Mouse (Mus musculus): ENCODE measurements around the gene Tmem131l.

Tmem131l gene

DNA sequence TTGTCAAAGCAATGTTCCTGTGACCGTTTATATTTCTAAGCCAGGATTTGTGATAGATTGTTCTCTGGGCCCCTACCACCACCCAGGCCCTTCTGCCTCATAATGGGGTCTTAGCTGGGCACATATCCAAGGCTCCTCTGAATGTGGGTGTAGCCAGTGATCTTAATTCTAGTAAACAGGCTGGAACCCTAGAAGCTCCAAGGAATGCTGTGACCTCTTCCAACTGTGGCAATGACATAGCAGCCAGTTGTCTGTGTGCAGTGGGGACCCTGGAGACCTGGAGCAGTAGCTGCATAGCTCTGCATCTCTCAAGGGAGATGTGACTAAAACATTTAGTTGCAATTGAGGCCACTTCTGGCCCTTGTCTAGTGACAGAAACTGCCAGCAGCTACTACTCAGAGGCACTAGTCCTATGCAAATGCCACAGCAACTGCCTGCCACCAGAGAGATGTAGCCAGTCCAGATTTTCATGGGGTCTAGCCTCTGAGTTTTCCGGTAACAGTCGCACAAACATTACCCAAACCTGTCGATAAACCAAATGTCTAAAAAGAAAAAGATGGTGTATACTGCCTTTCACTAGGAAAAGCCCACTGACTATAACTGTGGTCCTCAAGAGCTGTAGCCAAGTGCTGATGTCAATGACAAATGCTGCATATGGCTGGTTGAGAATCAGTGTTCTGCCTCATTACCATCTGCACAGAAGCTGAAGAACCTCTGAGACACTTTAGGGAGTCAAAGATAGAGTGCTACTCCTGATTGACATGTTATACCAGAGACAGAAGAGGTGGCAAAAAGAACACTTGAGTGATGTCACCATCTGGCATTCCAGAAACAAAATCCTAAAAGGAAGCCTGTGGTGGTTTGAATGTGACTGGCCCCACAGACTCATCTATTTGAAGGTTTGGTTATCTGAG is 61.2 kb downstream of the Tmem131l start:
- TF ChIP-seq GATA4 (IDR thresholded peaks at IDR 0.05; ENCODE audit: insufficient replicate concordance, low read length) = no peak

DNA sequence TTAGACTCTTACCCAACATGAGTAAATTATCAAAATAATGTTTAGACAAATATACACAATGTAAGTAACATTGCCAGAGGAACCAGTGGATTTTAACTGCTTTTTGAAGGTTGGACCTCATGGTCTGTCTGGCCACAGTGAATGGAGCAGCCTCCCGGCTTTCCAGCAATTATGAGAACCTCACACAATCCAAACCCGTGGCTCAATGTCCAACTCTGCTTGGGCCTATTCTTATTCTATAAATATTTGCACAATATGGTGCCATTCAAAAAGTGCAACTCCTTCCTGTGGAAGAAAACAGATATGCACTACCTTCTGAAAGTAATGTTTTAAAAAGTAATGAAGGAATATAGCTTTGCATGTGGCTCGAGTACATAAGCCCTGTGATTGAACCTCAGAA is 62.2 kb downstream of the Tmem131l start:
- TF ChIP-seq GATA4 (IDR thresholded peaks at IDR 0.05; ENCODE audit: insufficient replicate concordance, low read length) = no peak

GRCm38 (mm10) chr3:83976161-83976560 is 63.8 kb downstream of the Tmem131l start:
- TF ChIP-seq GATA4 (IDR thresholded peaks at IDR 0.05; ENCODE audit: insufficient replicate concordance, low read length) = no peak

DNA sequence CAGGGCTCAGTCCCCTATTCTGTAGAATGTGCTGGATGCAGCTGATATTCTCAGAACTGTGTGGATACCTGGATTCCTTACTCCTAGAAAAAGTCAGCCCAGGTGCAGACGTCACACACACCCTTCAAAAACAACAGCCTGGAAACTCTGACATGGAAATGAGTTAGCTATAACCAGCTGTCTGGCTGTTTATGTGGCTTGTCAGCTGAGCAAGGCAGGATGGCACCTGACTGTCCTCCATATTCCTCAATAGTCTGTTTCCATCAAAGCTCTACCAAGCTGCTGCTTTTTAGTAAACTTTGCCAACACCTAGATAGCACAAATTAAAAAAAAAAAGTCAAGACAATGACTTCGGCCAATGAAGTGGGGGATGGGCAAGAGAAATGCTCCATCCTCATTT is 66.6 kb downstream of the Tmem131l start:
- TF ChIP-seq GATA4 (IDR thresholded peaks at IDR 0.05; ENCODE audit: insufficient replicate concordance, low read length) = no peak

DNA sequence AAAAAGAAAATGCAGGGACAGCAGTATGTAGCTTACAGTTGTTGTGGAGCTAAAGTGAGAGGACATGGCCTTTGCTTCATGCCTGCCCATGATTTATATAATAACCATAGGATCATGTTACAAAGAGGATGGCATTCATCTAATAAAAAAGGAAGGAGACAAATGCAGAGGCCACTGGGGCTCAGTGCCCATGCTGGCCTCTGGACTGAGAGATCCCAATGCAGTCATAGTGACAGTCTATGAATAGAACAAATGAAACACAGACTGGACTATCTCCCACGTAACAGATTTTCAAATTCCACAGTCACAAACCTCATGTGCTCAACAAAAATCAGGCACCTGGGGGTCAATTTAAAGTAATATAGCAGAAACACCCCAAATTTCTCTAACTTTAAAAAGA is 69.3 kb downstream of the Tmem131l start:
- no peak for TF ChIP-seq GATA4 (IDR thresholded peaks at IDR 0.05; ENCODE audit: insufficient replicate concordance, low read length)

DNA sequence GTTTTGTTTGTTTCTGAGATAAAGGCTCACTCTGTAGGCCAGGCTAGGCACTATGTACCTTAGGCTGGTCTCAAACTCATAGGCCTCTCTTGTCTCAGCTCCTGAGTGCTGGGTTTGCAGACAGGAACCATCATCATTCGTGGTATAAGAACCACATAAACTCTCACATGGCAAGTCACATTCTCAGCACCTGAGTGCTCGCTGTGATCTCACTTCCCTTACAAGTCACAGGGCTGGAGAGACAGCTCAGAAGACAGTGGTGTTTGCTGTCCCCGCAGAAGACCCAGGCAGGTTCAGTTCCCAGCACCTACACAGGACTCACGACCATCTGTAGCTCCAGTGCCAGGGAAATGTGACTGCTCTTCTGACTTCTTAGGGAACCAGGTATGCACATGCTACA is 70.9 kb downstream of the Tmem131l start:
- no peak for TF ChIP-seq GATA4 (IDR thresholded peaks at IDR 0.05; ENCODE audit: insufficient replicate concordance, low read length)

DNA sequence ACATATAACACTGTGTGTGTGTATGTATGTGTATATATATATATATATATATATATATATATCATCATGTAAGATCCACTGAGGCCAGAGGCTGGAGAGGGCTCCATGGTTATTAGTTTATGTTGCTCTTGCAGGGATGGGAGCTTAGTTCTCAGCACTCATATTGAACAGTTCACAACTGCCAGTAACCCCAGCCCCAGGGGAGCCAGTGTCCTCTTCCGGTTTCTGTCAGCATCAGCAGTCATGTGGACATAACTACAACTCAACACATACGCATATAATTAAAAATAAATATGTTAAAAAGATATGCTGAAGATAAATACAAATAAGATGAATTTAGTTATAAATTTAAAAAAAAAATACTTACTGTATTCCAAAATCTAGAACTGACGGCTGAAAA is 72.2 kb downstream of the Tmem131l start:
- TF ChIP-seq GATA4 (IDR thresholded peaks at IDR 0.05; ENCODE audit: insufficient replicate concordance, low read length) = no peak

DNA sequence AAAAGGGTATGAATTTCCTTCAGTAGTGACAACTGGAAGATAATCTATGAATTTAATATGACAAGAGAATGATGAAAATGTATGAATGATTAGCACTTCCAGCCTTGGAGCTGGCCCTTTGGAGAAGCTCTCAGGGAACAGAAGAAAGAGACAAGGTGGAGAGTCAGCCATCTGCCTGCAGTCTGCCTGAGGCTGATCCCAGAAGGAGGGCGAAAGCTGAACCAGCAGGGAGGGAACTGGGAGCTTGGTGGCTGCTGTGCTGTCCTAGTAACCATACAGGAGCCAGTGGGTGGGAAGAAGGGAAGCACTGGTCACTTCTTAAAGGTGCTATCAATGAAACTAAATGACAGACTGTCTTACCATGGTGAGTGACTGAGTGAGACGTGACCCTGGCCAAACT is 74.6 kb downstream of the Tmem131l start:
- TF ChIP-seq GATA4 (IDR thresholded peaks at IDR 0.05; ENCODE audit: insufficient replicate concordance, low read length) = no peak

DNA sequence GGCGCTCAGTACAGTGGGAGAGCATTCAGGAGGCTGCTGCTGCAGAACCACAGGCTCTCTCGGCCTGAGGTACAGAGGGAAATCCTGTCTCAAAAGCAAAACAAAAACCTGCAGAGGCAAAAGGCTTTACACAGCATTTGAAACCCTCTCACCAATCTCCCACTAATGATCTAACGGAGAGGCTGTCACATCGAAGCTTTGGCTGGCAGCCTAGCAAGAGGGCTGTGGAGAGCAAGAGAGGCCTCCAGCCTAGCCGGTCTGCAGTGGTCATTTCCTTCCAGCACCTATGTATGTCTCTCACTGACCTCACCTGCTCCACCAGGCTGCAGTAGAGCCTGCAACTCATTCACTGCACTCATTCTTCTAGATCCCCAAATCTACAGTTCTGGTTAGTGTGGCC is 76.3 kb downstream of the Tmem131l start:
- TF ChIP-seq GATA4 (IDR thresholded peaks at IDR 0.05; ENCODE audit: insufficient replicate concordance, low read length) = no peak

DNA sequence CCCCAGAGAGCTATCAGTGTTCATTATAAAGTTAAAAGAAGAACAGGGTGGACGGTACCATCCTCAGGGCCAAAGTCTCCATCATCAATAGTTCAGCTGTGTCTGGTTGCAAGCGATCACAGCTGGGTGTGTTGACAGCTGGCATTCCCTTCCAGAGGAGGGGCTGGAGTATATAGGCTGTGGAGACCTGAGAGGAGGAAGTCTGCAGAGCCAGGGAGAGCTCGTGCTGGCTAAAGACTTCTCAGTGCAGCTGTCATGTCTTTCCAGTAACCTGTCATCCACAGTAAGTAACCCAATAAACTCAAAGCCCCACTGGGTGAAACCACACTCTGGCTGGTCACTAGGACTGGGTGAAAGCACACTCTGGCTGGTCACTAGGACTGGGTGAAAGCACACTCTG is 77.4 kb downstream of the Tmem131l start:
- no peak for TF ChIP-seq GATA4 (IDR thresholded peaks at IDR 0.05; ENCODE audit: insufficient replicate concordance, low read length)

DNA sequence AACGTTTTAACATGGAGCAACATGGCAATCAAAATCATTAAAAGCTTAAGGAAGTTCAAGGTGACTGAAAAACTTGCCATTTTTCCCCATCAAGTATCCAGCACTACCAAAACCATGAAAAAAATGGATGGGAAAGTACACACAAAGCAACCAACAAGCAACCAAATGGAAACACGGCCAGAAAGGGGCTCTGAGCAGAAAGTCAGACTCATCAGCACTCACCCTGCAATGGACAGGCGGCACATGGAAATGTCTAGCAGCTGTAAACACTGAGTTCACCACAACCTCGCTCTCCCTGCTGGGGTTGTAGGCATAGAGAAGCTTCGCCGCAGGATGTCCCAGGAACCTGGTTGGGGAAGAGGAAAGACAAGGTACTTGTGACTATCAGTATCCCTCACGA is 77.9 kb downstream of the Tmem131l start:
- TF ChIP-seq GATA4 (IDR thresholded peaks at IDR 0.05; ENCODE audit: insufficient replicate concordance, low read length) = no peak

DNA sequence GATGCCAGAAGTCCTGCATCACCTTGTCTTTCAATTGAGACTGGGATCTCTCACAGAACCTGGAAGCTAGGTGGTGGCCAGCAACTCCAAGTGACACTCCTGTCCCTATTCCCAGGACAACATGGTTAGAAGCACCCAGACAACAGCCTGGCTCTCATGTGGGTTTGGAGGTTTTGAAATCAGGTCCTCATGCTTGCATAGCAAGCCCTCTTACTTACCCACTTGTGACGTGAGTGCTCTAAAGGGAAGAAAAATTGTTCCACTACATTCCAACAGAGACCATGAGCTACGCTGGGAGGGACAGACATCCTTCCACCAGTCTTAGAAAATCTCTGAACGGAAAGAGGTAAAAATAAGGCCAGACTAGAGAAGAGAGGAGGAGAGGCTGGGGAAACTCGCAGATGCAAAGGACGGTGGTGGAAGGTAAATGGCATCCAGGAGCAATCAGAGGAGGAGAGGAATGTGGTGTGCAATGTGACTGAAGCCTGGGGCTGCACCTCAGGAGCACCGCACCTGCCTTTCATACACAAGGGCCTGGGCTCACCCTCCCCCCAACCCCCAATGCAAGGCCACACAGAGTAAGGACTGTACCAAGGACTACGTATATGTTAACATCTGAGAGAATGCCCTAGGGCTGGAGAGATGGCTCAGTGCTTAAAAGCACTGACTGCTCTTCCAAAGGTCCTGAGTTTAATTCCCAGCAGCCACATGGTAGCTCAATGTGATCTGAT is 80.9 kb downstream of the Tmem131l start:
- TF ChIP-seq GATA4 (IDR thresholded peaks at IDR 0.05; ENCODE audit: insufficient replicate concordance, low read length) = no peak

DNA sequence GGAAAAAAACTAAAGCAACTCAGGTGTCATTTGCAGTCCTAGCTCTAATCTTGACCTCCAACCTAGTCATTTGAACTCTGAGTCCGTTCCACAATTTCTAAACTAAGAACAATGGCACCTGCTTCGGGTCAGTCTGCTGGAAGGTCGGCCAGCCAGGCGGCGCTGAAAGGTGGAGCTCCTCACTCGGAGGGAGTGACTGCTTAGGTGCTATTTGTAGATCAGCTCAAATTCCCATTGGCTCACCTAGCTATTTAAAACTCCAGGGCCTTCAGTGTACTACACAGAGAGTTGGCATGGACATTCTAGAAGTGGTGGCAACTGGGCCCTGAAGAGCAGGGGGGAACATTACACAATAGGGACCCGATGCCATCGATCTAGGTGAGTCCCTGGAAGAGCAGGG is 86.1 kb downstream of the Tmem131l start:
- no peak for TF ChIP-seq GATA4 (IDR thresholded peaks at IDR 0.05; ENCODE audit: insufficient replicate concordance, low read length)

DNA sequence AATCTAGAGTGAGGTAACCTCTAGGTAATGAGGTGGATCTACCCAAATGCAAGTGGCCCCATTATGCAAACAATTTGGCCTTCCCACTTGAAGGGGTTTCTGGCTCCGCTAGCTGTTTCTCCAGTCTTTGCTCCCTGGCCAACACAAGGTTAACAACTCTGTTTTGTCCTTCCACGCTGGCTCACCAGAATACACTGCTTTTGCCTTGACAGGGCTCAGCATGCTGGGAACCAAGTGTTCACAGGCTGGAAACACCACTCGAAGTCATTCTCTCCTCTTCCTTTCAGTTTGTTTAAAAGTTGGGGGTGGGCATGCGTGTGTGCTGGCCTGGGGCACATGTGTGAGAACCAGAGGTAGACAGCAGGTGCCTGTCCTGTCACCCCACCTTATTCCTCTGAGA is 91.2 kb downstream of the Tmem131l start:
- TF ChIP-seq GATA4 (IDR thresholded peaks at IDR 0.05; ENCODE audit: insufficient replicate concordance, low read length) = no peak

DNA sequence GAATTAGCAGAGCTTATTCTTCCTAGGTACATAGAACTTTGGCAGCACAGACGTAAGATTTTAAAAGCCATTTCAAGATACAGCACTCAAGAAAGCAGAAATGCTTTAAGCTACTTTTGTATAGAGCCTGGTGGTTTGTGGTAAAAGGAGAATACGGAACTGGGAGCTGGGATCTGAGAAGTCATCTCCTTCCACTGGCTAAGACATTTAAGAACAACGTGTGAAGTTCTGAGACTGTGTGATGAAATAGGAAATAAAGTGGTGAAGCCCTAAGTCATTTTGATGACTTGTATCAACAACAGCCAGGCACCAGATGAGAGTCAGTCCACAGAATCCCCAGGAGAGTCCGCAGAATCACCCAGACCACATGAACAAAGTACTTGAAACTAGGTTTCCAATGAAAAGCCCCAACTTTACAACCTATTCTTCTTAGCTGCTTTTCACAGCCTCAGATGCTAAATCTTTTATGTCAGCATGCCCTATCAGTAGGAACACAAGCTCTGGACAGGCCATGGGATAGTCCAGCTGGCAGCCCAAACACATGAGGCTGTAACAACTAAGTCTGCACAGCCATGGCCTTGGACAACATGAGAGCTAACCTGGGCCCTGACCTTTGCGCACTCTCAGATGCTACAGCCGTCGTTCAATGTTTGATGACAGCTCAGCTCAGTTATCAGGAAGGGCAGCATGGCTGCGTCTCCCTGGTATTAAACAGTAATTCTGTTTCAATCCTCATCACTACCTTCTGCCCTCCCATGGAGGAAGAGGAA is 92.3 kb downstream of the Tmem131l start:
- no peak for TF ChIP-seq GATA4 (IDR thresholded peaks at IDR 0.05; ENCODE audit: insufficient replicate concordance, low read length)

DNA sequence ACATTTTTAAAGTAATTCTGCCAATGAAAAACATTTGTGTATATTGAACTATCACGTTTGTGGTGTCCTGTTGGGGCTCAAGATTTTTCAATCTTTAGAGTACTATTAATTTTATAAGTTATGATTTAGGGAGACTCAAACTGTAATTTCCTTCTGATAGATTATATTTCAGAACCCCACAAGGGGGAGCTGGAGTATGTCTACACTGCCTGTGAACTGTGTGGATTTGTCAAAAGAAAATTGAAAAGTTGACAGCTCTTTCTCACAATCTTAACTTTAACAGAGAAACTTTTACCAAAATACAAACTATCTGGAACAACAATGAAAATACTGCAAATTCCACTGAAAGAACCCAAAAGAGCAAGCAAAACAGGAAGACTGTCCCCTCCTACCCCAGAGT is 93.1 kb downstream of the Tmem131l start:
- no peak for TF ChIP-seq GATA4 (IDR thresholded peaks at IDR 0.05; ENCODE audit: insufficient replicate concordance, low read length)
